Mouse (Mus musculus) midbrain, embryonic 16.5 days (tissue): ENCODE measurements around the gene Bbs9. TPM values are rescaled to one million over a fixed set of nuclear protein-coding genes. Genes with fewer than 3 reads are reported as not detected.
A peak's percentile ranks its signal among the peaks of the same experiment; 100 is the strongest.

Experiments
- ATAC-seq: fragments of 200-750 bp; cut with Nextera tagmentation; 2 replicates; pipeline ENCODE4 v1.8.0; 2017; ENCODE audit warnings: moderate TSS enrichment
- H3K27ac ChIP-seq: fragments of 300-500 bp; sonication (generic); 2 replicates; pipeline ENCODE4 v1.5.1; 2014; ENCODE audit warnings: mild to moderate bottlenecking, low read length, mixed read lengths
- H3K27me3 ChIP-seq: fragments of 300-500 bp; sonication (generic); 2 replicates; pipeline ENCODE4 v1.6.1; 2014; ENCODE audit warnings: low read depth, low read length, mixed read lengths; ENCODE audit not compliant: control insufficient read depth, insufficient read depth
- H3K36me3 ChIP-seq: fragments of 300-500 bp; sonication (generic); 2 replicates; pipeline ENCODE4 v1.6.1; 2014; ENCODE audit warnings: mild to moderate bottlenecking, low read length, moderate library complexity, mixed read lengths; ENCODE audit not compliant: control insufficient read depth, insufficient read depth
- H3K4me1 ChIP-seq: fragments of 300-500 bp; sonication (generic); 2 replicates; pipeline ENCODE4 v1.6.1; 2014; ENCODE audit warnings: mild to moderate bottlenecking, low read length, mixed read lengths; ENCODE audit not compliant: control insufficient read depth, insufficient read depth
- H3K4me2 ChIP-seq: fragments of 300-500 bp; sonication (generic); 2 replicates; pipeline ENCODE4 v1.6.1; 2014; ENCODE audit warnings: mild to moderate bottlenecking, low read length, mixed read lengths
- H3K4me3 ChIP-seq: fragments of 300-500 bp; sonication (generic); 2 replicates; pipeline ENCODE4 v1.5.1; 2014; ENCODE audit warnings: low read depth, mild to moderate bottlenecking, low read length, moderate library complexity, mixed read lengths
- H3K9ac ChIP-seq: fragments of 300-500 bp; sonication (generic); 2 replicates; pipeline ENCODE4 v1.6.1; 2014; ENCODE audit warnings: low read depth, low read length, mixed read lengths
- H3K9me3 ChIP-seq: fragments of 300-500 bp; sonication (generic); replicated peaks from 2 replicates; pipeline ENCODE4 v1.6.1; 2014; ENCODE audit warnings: mild to moderate bottlenecking, low read length, mixed read lengths; ENCODE audit not compliant: control insufficient read depth, poor library complexity, severe bottlenecking
- WGBS: fragments of 180-500 bp; shearing (Covaris S2); extraction: QIAGEN DNeasy Blood & Tissue Kit; methylation state at CpG from one replicate; pipeline ENCODE4 v1.1.7; 2014; 5-methylcytosine and 5-hydroxymethylcytosine counted together
- polyA plus RNA-seq: library from polyadenylated mRNA; unstranded; fragments of >200 nt; fragmentation: Nextera tagmentation; extraction: Ambion mirVana; gene quantifications from 2 replicates; pipeline ENCODE4 v1.2.1, GENCODE M21; 2015

Gene Bbs9
- polyA plus RNA-seq, result 29.3 and 35.3 TPM in 2 replicates

GRCm38 (mm10) chr9:22475424-22475868 lies at the start of gene Bbs9:
Gene Bbs9, plus strand, starts transcription at chr9:22475715.
- H3K4me2 ChIP-seq, result peak within 1 kb of the TSS; percentile 77
- peaks cover 16% of the 10 kb centered on the region for H3K4me1 ChIP-seq
- H3K27ac ChIP-seq, result peak within 1 kb of the TSS; percentile 83
- H3K9ac ChIP-seq, result peak within 1 kb of the TSS; percentile 71
- no peaks in the 10 kb centered on the region for H3K36me3 ChIP-seq
- no peaks in the 10 kb centered on the region for H3K27me3 ChIP-seq
- ATAC-seq, result peak; percentile 99
- 0% methylated on average over 25 of the region's 25 CpGs for WGBS
- peak within 1 kb of the TSS; percentile 69 for H3K4me3 ChIP-seq
- no peaks in the 10 kb centered on the region for H3K9me3 ChIP-seq

- Histone ChIP-seq H3K27me3 (no peaks in the 10 kb centered on the region), H3K4me1 (peaks cover 5% of the 10 kb centered on the region; the same call in 1 of the 2 replicates), H3K27ac (no peak overlapping the region), H3K36me3 (0 out of 2 replicates have a peak, but pooled peaks cover 3% of the 10 kb centered on the region), H3K9me3 (no peaks in the 10 kb centered on the region), H3K4me2 (no peak overlapping the region), H3K9ac (no peak overlapping the region), H3K4me3 (no peak overlapping the region)
- no peak for ATAC-seq
- 32% methylated on average over 2 of the region's 4 CpGs for WGBS
These were observed 47.4 kb upstream of the Bbs9 start for GRCm38 (mm10) chr9:22428028-22428665.

- Histone ChIP-seq H3K27ac (no peak overlapping the region), H3K9me3 (no peaks in the 10 kb centered on the region), H3K36me3 (0 out of 2 replicates have a peak, but pooled peaks cover 3% of the 10 kb centered on the region), H3K4me3 (no peak overlapping the region), H3K4me1 (peaks cover 5% of the 10 kb centered on the region; the same call in 1 of the 2 replicates), H3K9ac (no peak overlapping the region), H3K4me2 (no peak overlapping the region), H3K27me3 (no peaks in the 10 kb centered on the region)
- WGBS, result 83% methylated on average over 14 of the region's 14 CpGs
- no peak for ATAC-seq
These were observed 46.7 kb upstream of the Bbs9 start for GRCm38 (mm10) chr9:22428666-22429410.

- no peak for ATAC-seq
- 43% methylated on average over 15 of the region's 15 CpGs for WGBS
- Histone ChIP-seq H3K36me3 (no peaks in the 10 kb centered on the region), H3K9me3 (no peaks in the 10 kb centered on the region), H3K9ac (no peak overlapping the region), H3K4me2 (no peak overlapping the region), H3K4me3 (no peak overlapping the region), H3K4me1 (peaks cover 5% of the 10 kb centered on the region; the same call in 1 of the 2 replicates), H3K27ac (no peak overlapping the region), H3K27me3 (no peaks in the 10 kb centered on the region)
These were observed 45.8 kb upstream of the Bbs9 start for GRCm38 (mm10) chr9:22429533-22430241.

GRCm38 (mm10) chr9:22430315-22430840 lies 45.1 kb upstream of the Bbs9 start:
- H3K9ac ChIP-seq, result no peak overlapping the region
- no peak overlapping the region for H3K4me3 ChIP-seq
- H3K27me3 ChIP-seq, result no peaks in the 10 kb centered on the region
- no peak overlapping the region for H3K27ac ChIP-seq
- no peaks in the 10 kb centered on the region for H3K9me3 ChIP-seq
- H3K36me3 ChIP-seq, result no peaks in the 10 kb centered on the region
- no peak overlapping the region for H3K4me2 ChIP-seq
- 38% methylated on average over 5 of the region's 5 CpGs for WGBS
- peaks cover 5% of the 10 kb centered on the region; the same call in 1 of the 2 replicates for H3K4me1 ChIP-seq
- ATAC-seq, result no peak

- Histone ChIP-seq H3K27ac (no peak overlapping the region), H3K9ac (no peak overlapping the region), H3K36me3 (0 out of 2 replicates have a peak, but pooled peaks cover 2% of the 10 kb centered on the region), H3K4me2 (no peak overlapping the region), H3K9me3 (no peaks in the 10 kb centered on the region), H3K4me3 (no peak overlapping the region), H3K4me1 (peaks cover 5% of the 10 kb centered on the region; the same call in 1 of the 2 replicates), H3K27me3 (no peaks in the 10 kb centered on the region)
- ATAC-seq, result no peak
- WGBS, result 72% methylated on average over 2 of the region's 2 CpGs
These were observed 42.3 kb upstream of the Bbs9 start for GRCm38 (mm10) chr9:22433221-22433620.

- no peaks in the 10 kb centered on the region for H3K9me3 ChIP-seq
- ATAC-seq, result no peak
- WGBS, result 97% methylated on average over 2 of the region's 2 CpGs
These were observed 41.4 kb upstream of the Bbs9 start for GRCm38 (mm10) chr9:22434101-22434500.

GRCm38 (mm10) chr9:22438826-22439225 lies 36.7 kb upstream of the Bbs9 start:
- no peak overlapping the region for H3K4me3 ChIP-seq
- no peaks in the 10 kb centered on the region for H3K4me1 ChIP-seq
- 66% methylated on average over 1 of the region's 1 CpGs for WGBS
- no peaks in the 10 kb centered on the region for H3K27me3 ChIP-seq
- H3K27ac ChIP-seq, result no peak overlapping the region
- no peak overlapping the region for H3K9ac ChIP-seq
- peaks cover 17% of the 10 kb centered on the region for H3K36me3 ChIP-seq
- H3K9me3 ChIP-seq, result no peaks in the 10 kb centered on the region
- ATAC-seq, result no peak
- no peak overlapping the region for H3K4me2 ChIP-seq

More at GRCm38 (mm10) chr9:22434101-22434500, 41.4 kb upstream of the Bbs9 start:
- Histone ChIP-seq H3K9ac (no peak overlapping the region), H3K27me3 (no peaks in the 10 kb centered on the region), H3K27ac (no peak overlapping the region), H3K4me3 (no peak overlapping the region), H3K4me1 (peaks cover 5% of the 10 kb centered on the region; the same call in 1 of the 2 replicates), H3K36me3 (0 out of 2 replicates have a peak, but pooled peaks cover 2% of the 10 kb centered on the region), H3K4me2 (no peak overlapping the region)
